7 mouse cellular contexts compared by ENCODE assay signal in the genomic region with DNA sequence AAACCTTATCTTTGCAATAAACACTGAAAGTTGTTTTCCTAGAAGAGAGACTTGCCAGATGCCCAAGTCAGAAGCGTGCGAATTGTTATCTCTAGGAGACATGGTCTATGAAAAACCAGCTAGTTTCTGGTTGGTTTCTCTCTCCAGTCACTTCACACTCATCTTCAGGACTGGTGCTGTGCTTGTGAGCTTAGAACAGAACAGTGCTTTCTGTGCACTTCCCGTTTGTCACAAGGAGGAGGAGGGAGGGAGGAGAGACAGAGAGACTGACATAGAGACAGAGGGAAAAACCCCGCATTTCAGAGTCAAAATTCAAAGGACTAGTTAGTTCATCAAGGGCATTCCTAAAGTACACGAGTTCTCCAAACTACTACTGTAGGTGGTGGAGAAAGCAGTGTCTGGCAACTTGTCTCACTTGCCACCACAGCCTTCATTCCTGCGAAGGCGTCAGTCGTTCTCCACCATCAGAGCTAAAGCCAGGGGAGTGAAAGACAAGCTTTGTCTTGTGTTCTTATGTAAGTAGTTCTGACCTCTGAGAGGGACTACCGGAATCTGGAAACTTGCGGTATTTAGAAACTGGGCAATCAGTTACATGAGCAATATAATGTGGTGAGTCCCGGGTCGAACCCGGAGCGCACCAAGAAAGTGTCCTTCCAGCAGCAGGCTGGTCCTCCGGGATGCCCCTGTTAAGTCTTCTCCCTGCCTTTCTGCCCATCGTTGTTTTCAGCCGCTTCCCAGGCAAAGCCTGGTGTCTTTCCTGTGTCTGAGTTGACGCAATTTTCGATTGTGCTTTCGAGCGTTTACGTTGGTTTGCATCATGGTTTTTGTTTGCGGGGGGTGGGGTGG.
DNase-seq lines count a peak whose midpoint lies in the region; ATAC-seq and TF ChIP-seq lines count a peak whose summit lies in the region.

No protein-coding gene starts in this region.

- H3K9ac ChIP-seq in ES-E14 (ENCODE audit: insufficient read depth, low read depth, low read length, poor library complexity, severe bottlenecking): peak overlapping the region; percentile 30
- peak overlapping the region; percentile 83 for H3K9ac ChIP-seq in embryonic facial prominence, embryonic 14.5 days (ENCODE audit: low read depth, low read length)

- H3K27ac ChIP-seq in ES-E14 (ENCODE audit: insufficient read depth, low read depth, low read length, poor library complexity, severe bottlenecking): no peak overlapping the region
- H3K27ac ChIP-seq in embryonic facial prominence, embryonic 14.5 days (replicated peaks; ENCODE audit: low read depth, low read length): peak overlapping the region; percentile 92
- peak overlapping the region; percentile 98 for H3K27ac ChIP-seq in limb, embryonic 10.5 days

- H3K36me3 ChIP-seq in ES-E14 (ENCODE audit: control insufficient read depth, insufficient read depth, low read length, poor library complexity, severe bottlenecking): no peaks in the 10 kb centered on the region
- no peaks in the 10 kb centered on the region for H3K36me3 ChIP-seq in embryonic facial prominence, embryonic 14.5 days (ENCODE audit: control insufficient read depth, insufficient read depth, low read length)
- H3K36me3 ChIP-seq in limb, embryonic 10.5 days: peaks cover 3% of the 10 kb centered on the region; the same call in 1 of the 2 replicates

- H3K27me3 ChIP-seq in embryonic facial prominence, embryonic 14.5 days (replicated peaks; ENCODE audit: control insufficient read depth, insufficient read depth, low read length): 0 out of 2 replicates have a peak, but pooled peaks cover 3% of the 10 kb centered on the region
- H3K27me3 ChIP-seq in limb, embryonic 10.5 days (ENCODE audit: low read depth, poor library complexity, severe bottlenecking): peaks cover 26% of the 10 kb centered on the region; the same call in 1 of the 2 replicates

- peak overlapping the region; percentile 83 for H3K4me2 ChIP-seq in embryonic facial prominence, embryonic 14.5 days (ENCODE audit: low read depth, low read length)

- in situ Hi-C loops in ES-E14 (cut with MboI; ENCODE audit: low sequenced_read_pairs in 2 of 2, unreplicated experiment in 2 of 2): no loop called here

- no peak for ATAC-seq in embryonic facial prominence, embryonic 14.5 days (ENCODE audit: low read depth)

- H3K9me3 ChIP-seq in ES-E14 (ENCODE audit: control insufficient read depth, insufficient read depth, low read depth, low read length): no peaks in the 10 kb centered on the region
- H3K9me3 ChIP-seq in embryonic facial prominence, embryonic 14.5 days (ENCODE audit: control insufficient read depth, low read length): 0 out of 2 replicates have a peak, but pooled peaks cover 3% of the 10 kb centered on the region
- H3K9me3 ChIP-seq in limb, embryonic 10.5 days (replicated peaks): no peaks in the 10 kb centered on the region

- no peak for DNase-seq in ES-E14 (ENCODE audit: low read depth, low spot score)
- DNase-seq in adrenal gland, adult 8-10 months: peak; percentile 54
- DNase-seq in embryonic facial prominence, embryonic 14.5 days (ENCODE audit: low spot score): no peak
- peak; percentile 44 to 55 for DNase-seq in heart, postnatal 14 days
- DNase-seq in limb, embryonic 10.5 days (ENCODE audit: low spot score): peak; percentile 55
- DNase-seq in mesoderm, embryonic 11.5 days (ENCODE audit: low read depth, low spot score): peak; percentile 28
- peak; percentile 56 to 81 for DNase-seq in spleen, postnatal 4 days (ENCODE audit: low spot score in 2 of 2)

- 3% methylated on average over 23 of the region's 23 CpGs for WGBS in embryonic facial prominence, embryonic 14.5 days
- WGBS in limb, embryonic 10.5 days: 3% methylated on average over 23 of the region's 23 CpGs

- peaks cover 6 to 12% of the 10 kb centered on the region in 2 experiments; a peak in 3 of 4 replicates for H3K4me1 ChIP-seq in ES-E14 (ENCODE audit: control insufficient read depth in 2 of 2, insufficient read depth in 2 of 2, low read length in 2 of 2, poor library complexity in 1 of 2)
- 0 out of 2 replicates have a peak, but pooled peaks cover 2% of the 10 kb centered on the region for H3K4me1 ChIP-seq in embryonic facial prominence, embryonic 14.5 days (ENCODE audit: control insufficient read depth, insufficient read depth, low read length)
- peaks cover 30% of the 10 kb centered on the region for H3K4me1 ChIP-seq in limb, embryonic 10.5 days

- H3K4me3 ChIP-seq in ES-E14 (ENCODE audit: insufficient read depth in 1 of 2, low read depth in 1 of 2, low read length in 2 of 2, poor library complexity in 1 of 2, severe bottlenecking in 1 of 2): peak overlapping the region; percentile 67 to 91
- H3K4me3 ChIP-seq in embryonic facial prominence, embryonic 14.5 days (ENCODE audit: low read depth, low read length): peak overlapping the region; percentile 81
- peak overlapping the region; percentile 86 for H3K4me3 ChIP-seq in limb, embryonic 10.5 days

- intact Hi-C loops in heart, postnatal 14 days (cut with DNase I): loop anchor here (2.0 to 5.0 kb wide), 3 partner anchors 34 to 64 kb away; a partner anchor contains a TSS

TF ChIP-seq in ES-E14, 5 proteins besides CTCF, POLR2A, EP300 and RAD21:
- no peak for TF ChIP-seq HCFC1 (IDR thresholded peaks at IDR 0.05; ENCODE audit: borderline replicate concordance, insufficient read depth, low read length)
- no peak for TF ChIP-seq CHD2 (IDR thresholded peaks at IDR 0.05; ENCODE audit: low read depth, low read length)
- TF ChIP-seq MAFK (IDR thresholded peaks at IDR 0.05; ENCODE audit: insufficient read depth, low read depth, low read length): no peak

Comparison
In these comparisons a context has a peak if more than half of its experiments do, and no peak if none do; other contexts are left out.
1. DNase-seq: peak in adrenal gland, adult 8-10 months (single experiment), heart, postnatal 14 days (2 of 2), limb, embryonic 10.5 days (single experiment), mesoderm, embryonic 11.5 days (single experiment) and spleen, postnatal 4 days (2 of 2); none in ES-E14 (single experiment) and embryonic facial prominence, embryonic 14.5 days (single experiment).
2. Peak in every context shown above with its lines, with median percentiles within 50 percentile points of each other: H3K4me3 ChIP-seq.